Mouse (Mus musculus) c-Kit-positive CD71-positive TER-119-negative erythroid progenitor cells, embryonic 14.5 days (primary cell): ENCODE data around the gene Isoc2a.

Experiments used
- DNase-seq: peaks from one replicate; pipeline ENCODE4 v3.0.0-alpha.2; 2013; ENCODE audit warnings: low read depth

Isoc2a gene

GRCm38 (mm10) chr7:4918681-4919080 lies 41.7 kb downstream of the Isoc2a start:
- DNase-seq: no peak

- DNase-seq: no peak
Measured at GRCm38 (mm10) chr7:4919096-4919495, 42.1 kb downstream of the Isoc2a start.

GRCm38 (mm10) chr7:4919971-4920370 lies 43.0 kb downstream of the Isoc2a start:
- DNase-seq: no peak

- DNase-seq: no peak
Measured at GRCm38 (mm10) chr7:4920496-4920895, 43.5 kb downstream of the Isoc2a start.

GRCm38 (mm10) chr7:4920976-4921823 lies 44.2 kb downstream of the Isoc2a start:
- DNase-seq: no peak

GRCm38 (mm10) chr7:4921824-4922482 lies 45.0 kb downstream of the Isoc2a start, which contains the start of gene Nat14:
Gene Nat14, plus strand, starts transcription at chr7:4922028.
- DNase-seq: no peak

GRCm38 (mm10) chr7:4922508-4922907 lies 45.6 kb downstream of the Isoc2a start:
- DNase-seq: no peak

- no peak for DNase-seq
Measured at GRCm38 (mm10) chr7:4922931-4923565, 46.1 kb downstream of the Isoc2a start.

GRCm38 (mm10) chr7:4923586-4924364 lies 46.8 kb downstream of the Isoc2a start:
- no peak for DNase-seq

GRCm38 (mm10) chr7:4924483-4924882 lies 47.5 kb downstream of the Isoc2a start:
- no peak for DNase-seq

GRCm38 (mm10) chr7:4924891-4925301 lies 47.9 kb downstream of the Isoc2a start:
- DNase-seq: no peak

GRCm38 (mm10) chr7:4925441-4926381 lies 48.8 kb downstream of the Isoc2a start, which contains the start of gene Ssc5d:
Gene Ssc5d, plus strand, starts transcription at chr7:4925785.
- DNase-seq: no peak

- DNase-seq: no peak
Measured at GRCm38 (mm10) chr7:4926849-4927248, 49.9 kb downstream of the Isoc2a start.

- no peak for DNase-seq
Measured at GRCm38 (mm10) chr7:4927711-4928110, 50.8 kb downstream of the Isoc2a start.

- no peak for DNase-seq
Measured at GRCm38 (mm10) chr7:4928323-4928722, 51.4 kb downstream of the Isoc2a start.

GRCm38 (mm10) chr7:4933103-4933502 lies 56.1 kb downstream of the Isoc2a start:
- no peak for DNase-seq

GRCm38 (mm10) chr7:4934160-4934914 lies 57.4 kb downstream of the Isoc2a start:
- DNase-seq: no peak

- no peak for DNase-seq
Measured at GRCm38 (mm10) chr7:4936832-4937231, 59.9 kb downstream of the Isoc2a start.

- DNase-seq: no peak
Measured at GRCm38 (mm10) chr7:4937392-4937791, 60.4 kb downstream of the Isoc2a start.

- DNase-seq: peak; percentile 53
Measured at GRCm38 (mm10) chr7:4938456-4938855, 61.5 kb downstream of the Isoc2a start.
